Mouse (Mus musculus): ENCODE results near the gene Wdfy3.
"Not testable (repeated sequence)": the region's sequence is repeated elsewhere in the genome, so short reads cannot be mapped to it uniquely, and the experiment has no call there.

Wdfy3 gene

GRCm38 (mm10) chr5:102069767-102070413, at the start of gene Wdfy3:
Gene Wdfy3, minus strand, starts transcription at chr5:102069921.
- DNase-seq = peak; percentile 89

- DNase-seq = no peak
These were observed 43.3 kb upstream of the Wdfy3 start for GRCm38 (mm10) chr5:102113009-102113408.

- no peak for DNase-seq
These were observed 42.3 kb upstream of the Wdfy3 start for GRCm38 (mm10) chr5:102112034-102112433.

DNA sequence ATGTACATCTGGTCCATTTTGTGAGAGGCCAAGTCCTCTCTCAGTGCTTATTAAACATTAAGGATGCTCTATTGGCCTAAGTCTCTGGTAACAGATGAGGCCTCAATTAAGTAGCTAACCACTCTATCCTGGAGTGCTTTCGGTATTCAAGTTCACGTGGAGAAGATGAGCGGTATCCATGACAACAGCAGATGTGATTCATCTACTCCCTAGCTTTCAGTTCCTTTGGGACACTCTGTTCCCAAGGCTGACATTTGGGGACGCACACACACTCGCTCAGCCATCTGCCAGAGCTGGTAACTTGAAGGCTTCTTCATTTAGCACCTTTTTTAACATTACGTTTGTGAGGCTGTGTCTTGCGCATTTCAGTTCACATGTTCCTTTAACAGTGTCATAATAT, 40.3 kb upstream of the Wdfy3 start:
- no peak for DNase-seq

DNA sequence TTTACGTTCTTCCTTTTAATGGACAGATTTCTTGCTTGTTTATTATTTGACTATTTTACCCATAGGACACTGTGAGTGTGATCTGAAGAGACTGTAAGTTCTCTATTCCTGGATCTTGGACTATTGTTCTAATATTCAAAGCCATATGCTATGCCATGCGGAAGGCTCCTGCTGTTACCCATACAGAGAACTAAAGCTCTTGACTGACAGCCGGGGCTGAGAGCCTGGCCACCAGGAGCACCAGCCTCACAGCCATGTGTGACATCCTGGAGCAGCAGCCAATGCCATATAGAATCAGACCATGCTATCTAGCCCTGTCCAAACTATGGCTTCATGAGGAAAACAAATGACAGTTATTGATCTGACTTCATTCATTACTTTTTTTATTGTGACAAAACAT, 36.2 kb upstream of the Wdfy3 start:
- DNase-seq = no peak

- DNase-seq = not testable (repeated sequence)
These were observed 32.1 kb upstream of the Wdfy3 start for GRCm38 (mm10) chr5:102101815-102102214.

GRCm38 (mm10) chr5:102100246-102101241, 30.8 kb upstream of the Wdfy3 start:
- no peak for DNase-seq

DNA sequence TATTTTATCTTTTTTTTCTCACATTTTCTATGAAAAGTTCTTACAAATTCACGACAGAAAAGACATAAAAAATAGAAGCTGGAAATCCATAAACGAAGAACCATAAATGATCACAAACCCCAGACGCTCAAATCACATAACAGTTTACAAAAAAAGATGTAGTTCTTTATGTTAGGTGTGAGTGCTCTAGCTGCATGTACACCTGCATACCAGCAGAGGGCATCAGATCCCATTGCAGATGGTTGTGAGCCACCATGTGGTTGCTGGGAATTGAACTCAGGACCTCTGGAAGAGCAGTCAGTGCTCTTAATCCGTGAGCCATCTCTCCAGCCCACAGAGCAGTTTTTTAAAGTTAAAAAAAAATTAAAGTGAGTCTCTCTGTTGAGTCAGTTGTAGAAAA, 25.9 kb upstream of the Wdfy3 start:
- DNase-seq = no peak

DNA sequence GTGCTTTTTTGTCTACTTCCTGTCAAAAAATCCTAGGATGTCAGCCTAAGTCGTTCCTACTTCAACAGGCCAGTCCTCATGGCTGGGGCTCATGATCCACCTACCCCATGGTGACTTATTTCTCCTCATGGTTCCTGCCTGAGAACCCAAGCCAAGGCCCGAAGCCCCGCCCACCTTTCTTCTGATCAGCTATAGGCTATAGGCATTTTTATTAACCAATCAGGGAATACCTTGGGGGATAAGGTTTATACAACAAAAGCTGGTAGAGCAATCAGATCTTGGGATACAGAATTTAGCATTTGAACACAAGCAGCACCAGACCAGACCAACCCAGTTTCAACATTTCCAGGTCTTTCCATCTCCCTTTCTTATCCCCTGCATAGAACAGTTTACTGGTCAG, 21.0 kb upstream of the Wdfy3 start:
- DNase-seq = no peak

GRCm38 (mm10) chr5:102084737-102085705, 15.3 kb upstream of the Wdfy3 start:
- no peak for DNase-seq

- DNase-seq = peak; percentile 82
These were observed 4.4 kb upstream of the Wdfy3 start for GRCm38 (mm10) chr5:102074086-102074485.

GRCm38 (mm10) chr5:102072057-102072456, 2.3 kb upstream of the Wdfy3 start:
- no peak for DNase-seq

DNA sequence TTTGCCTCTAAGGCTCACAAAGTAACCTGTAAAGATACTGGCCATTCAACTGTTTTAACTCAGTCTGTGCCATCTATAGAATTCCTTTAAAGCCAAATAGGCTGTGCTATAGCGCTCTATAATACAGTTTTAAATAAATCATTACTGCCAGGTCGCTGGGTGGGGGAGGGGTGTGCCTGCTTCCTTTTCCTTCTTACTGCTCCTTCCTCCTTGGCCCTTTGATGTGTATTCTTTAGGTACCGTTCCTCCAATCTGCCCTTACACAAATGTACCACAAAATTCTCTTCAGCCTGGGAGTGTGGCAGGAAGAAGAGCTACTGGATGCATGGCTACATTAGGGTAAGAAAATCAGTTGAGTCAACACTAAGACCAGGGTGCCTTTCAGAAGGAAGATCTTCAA, 1.5 kb upstream of the Wdfy3 start:
- no peak for DNase-seq

GRCm38 (mm10) chr5:102070788-102071187, 1.1 kb upstream of the Wdfy3 start:
- no peak for DNase-seq

DNA sequence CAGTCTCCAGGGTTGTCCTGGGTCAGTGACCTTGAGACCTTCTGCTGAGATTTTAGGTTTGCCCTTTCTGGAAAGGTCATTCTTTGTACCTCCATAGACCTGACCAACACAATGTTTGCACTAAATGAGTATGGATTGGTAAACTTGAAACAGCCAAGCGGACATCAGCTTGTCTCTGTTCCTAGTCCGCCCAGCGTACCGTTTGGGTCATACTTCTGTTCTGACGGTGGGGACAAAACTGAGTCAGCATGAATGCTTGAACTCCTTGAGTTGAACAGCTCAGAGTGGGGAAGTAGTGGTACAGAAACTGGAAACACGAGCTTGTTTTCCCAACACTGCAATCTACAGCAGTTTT, 670 bp upstream of the Wdfy3 start:
- DNase-seq = no peak

GRCm38 (mm10) chr5:102069051-102069766, 512 bp downstream of the Wdfy3 start:
- DNase-seq = peak; percentile 45

DNA sequence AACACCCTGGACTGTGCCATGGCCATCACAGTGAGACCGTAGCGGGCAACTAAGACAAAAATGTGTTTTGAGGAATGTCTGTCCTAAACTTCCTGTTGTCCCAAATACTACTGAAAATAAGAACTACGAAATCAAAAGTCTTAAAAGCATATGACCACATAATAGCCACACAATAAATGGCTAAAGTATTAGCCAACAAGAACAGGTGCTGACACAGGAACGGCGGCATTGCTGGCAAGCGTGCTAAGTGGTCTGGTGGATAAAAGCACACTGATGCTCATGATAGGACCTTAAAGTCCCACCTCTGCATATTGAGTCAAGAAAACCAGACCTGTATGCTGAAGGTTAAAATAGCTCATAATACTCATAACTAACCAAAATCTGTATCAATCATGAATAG, 3.3 kb downstream of the Wdfy3 start:
- no peak for DNase-seq

DNA sequence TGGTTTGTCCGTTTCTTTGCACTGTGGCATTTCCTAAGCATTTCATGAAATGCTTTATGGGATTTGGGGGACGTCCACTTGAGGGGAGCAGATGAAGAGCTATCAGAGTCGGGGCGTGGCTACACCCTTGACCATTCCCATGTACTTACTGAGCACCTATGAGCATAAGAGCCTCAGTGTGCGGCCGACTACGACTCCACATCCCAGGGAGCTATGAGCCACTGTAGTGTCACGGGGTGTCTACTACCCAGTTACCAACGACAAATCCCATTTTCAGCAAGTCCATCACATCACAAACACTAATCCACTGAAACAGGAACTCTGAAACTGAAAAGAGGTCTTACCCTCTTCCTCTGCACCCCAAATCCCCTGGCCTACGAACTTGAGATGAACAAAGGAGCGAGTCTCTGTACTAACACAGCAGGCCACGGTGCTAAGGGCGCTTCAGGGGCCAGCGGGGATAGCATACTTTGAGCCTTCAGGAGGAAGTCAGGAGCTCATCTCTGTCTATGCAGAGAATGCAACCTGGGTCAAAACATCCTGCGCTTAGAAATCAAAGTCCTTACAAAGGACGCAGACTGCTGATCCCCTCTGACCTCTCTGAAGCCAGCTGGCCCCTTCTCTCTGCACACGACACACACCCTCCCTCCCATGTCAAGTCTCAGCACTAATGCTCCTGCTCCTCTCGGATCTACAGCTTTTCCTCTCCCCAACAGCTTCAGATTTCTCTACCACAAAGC, 6.5 kb downstream of the Wdfy3 start:
- DNase-seq = no peak

DNA sequence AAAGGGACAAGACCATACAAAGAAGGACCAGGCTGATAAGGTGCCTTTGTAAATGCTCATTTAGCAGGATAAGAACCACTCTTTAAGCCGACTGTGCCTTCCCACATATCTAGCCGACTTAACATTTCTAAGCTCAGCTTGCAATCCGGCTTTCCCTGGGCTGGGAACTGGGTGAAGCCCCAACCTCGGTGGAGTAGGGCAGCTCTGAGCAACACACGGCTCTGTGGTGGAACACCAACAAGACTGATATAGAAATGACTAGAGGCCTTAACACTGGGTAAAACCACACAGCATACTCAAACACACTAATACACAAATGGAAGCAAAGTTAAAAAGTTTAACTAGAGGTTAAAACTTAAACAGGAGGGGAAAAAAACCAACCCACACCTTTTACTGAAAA, 7.9 kb downstream of the Wdfy3 start:
- DNase-seq = no peak

GRCm38 (mm10) chr5:102055946-102056345, 13.8 kb downstream of the Wdfy3 start:
- DNase-seq = peak; percentile 39

- peak; percentile 73 for DNase-seq
These were observed 14.5 kb downstream of the Wdfy3 start for GRCm38 (mm10) chr5:102055130-102055641.
